Mouse (Mus musculus) Muller cell, postnatal 12 days (primary cell): ENCODE results near the gene Wt1.

Source experiments
- DNase-seq: peaks from one replicate; pipeline ENCODE4 v3.0.0-alpha.2; 2015; ENCODE audit errors: inconsistent ontology term

Wt1 gene

DNA sequence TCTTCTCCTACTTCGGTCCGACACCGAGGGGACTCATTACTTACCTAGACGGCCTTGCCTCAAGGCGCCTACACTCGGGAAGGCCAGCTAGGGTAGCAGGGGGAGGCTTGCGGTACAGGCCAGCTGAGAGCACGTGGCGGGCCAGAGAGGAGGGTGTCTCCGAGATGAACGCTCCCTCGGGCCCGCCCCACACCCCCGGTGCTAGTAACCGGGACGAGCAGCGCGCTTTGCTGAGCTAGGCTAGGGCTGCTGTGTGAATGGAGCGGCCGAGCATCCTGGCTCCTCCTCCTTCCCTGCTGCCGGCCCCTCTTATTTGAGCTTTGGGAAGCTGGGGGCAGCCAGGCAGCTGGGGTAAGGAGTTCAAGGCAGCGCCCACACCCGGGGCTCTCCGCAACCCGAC, at the start of gene Wt1:
Wt1 (plus strand) TSS at position 251 of the 400 bp plus-strand sequence.
- DNase-seq: no peak

DNA sequence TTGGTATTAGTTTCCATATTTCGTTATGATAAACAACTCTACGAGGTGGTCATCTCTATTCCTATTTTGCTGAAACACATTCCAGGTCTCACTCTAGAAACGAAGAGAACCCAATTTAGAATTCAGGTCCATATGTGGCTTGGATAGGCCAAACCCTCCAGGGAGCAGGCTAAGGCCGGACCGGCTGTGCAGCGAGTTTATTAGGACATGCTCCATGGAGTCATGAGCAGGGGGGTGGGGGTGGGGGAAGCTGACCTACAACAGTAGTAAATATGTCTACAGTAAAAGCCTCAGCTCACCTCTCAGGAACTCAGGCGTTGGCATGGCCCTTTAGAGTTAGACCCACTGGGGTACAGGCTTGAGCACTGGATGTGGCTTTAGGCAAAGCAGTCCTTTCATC, 49.2 kb upstream of the Wt1 start:
- DNase-seq: no peak

GRCm38 (mm10) chr2:105082256-105082790, 44.0 kb upstream of the Wt1 start:
- DNase-seq: no peak

GRCm38 (mm10) chr2:105084035-105084434, 42.3 kb upstream of the Wt1 start:
- peak; percentile 96 for DNase-seq

DNA sequence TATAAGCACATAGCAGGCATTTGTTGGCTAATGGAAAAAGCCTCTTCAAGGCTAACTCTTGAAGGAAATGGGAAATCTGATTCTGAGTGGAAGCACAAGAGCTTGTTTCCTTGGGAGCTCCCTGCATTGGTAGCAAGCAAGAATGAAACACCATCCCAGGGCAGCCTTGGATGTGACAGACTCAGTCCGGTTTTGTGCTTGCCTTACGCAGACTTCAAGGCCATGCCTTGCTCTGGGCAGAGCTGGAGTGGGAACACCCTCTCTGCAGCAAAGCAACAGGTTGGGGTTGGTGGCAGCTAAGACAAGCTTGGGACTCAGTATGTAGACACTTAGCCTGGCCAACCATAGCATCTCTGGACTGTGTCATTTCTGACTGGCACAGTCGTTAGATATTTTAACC, 40.2 kb upstream of the Wt1 start:
- no peak for DNase-seq

DNA sequence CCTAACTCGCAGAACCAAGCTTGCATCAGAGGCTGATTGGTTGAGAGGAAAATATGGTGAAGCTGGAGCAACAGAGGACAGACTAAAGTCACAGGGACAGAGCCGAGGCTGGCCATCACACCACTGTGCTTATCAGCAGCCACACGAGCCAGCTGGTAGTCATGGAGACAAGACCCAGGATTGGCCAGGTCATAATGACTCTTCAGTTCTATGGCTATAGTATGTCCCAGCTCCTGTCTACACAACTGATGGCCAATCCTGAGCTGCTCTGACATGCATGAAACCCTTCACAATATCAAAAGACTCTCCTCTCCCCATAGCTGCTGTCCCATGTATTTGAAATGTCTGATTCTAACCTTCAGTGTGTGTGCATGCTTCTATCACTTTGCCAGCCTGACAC, 38.3 kb upstream of the Wt1 start:
- DNase-seq: no peak

DNA sequence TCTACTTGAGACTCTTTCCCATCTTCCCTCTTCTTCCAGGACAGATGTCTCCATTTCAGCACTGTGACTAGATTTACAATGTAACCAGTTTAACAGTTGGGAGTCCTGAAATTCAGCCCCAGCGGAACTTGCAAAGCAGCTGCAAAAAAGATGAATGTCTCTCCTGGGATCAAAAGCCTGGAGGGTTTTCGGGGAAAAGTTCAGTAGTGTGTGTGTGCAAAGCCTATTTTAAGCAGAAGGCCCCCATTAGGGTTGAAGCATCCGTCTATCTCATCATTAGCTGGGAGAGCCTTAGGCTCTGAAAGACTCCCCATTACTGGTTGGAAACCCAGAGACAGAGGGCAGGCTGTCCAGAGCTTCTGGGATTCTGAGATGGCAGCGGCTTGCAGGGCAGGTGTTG, 37.2 kb upstream of the Wt1 start:
- no peak for DNase-seq

DNA sequence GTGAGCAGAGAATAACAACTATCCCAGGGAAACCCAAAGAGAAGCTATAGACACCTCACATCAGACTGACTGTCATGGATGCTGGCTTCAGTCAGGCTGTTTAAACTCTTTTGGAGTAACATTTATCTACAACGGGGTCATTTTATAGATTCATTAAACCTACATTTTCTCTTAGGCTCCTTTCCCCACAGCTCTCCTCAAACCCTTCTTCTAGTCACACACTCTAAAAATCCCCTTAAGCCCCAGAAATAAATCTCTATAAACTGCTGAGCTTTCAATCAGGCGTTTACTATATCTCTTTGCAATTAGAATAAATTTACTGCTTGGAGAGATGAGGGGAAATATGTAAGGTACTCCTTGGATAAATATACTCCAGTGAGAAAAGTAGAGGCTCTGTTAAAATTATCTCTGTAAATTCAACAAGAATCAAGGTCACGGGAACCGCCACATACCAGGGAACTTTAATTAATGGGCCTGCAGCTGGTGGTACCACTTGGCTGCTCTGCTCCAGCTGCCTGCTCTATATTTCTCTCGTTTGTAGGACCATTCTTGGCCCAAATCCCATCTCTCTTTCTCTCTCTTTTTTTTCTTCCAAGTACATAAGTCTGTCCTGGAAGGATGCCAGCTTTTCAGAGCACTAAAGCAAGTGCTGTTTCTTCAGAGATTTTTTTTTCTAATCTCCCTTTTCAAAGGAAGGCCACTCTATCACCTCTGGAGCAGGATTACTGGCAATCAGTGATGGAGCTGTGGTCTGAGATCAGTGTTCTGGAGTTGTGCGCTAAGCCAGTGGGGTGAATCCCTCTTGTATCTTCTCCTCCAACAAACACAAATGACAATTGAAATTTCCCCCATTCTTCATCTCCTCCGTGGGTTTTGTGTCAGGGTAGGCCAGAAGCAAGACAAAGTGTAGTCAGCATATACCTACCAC, 36.5 kb upstream of the Wt1 start:
- DNase-seq: peak; percentile 50

DNA sequence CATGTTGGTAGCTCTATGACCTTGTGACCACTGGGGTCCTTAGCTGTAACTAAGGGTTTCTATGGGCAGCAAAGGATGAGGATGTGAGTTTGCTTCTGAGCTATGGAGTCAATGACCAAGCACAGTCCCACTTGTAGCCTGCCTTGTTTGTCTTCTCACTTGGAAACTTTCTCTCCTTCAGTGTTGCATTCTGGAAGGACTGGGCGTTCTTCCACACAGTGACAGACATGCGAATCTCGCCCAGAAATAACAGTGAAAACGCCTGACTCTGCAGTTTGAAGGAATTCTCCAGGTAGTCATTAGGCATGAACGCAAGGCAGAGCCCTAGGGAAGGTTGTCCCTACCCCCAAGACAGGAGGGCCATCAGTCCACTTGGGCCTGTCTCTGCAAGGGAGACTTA, 35.3 kb upstream of the Wt1 start:
- DNase-seq: no peak

GRCm38 (mm10) chr2:105091718-105092117, 34.6 kb upstream of the Wt1 start, which contains the start of gene Gm11060:
Gene Gm11060 (plus strand): TSS chr2:105092018.
- DNase-seq: no peak

GRCm38 (mm10) chr2:105097294-105097953, 28.9 kb upstream of the Wt1 start:
- no peak for DNase-seq

DNA sequence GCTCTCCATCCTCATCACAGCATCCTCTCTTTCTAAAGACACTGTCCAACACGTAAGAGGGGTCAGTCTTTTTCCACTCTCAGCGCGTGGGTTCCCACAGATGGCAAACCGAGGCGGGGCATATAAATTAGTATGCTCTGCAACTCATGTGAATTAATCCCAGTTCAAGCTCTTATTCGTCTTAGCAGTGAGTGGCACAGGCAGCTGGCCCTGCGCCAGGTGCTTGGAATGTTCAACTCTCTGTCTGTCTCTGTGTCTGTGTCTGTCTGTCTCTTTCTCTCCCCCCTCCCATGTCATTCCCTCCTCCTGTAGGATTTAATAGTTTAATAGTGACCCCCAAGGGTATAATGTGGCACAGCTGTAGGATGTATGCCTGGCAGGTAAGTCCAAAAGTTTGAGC, 26.9 kb upstream of the Wt1 start:
- peak; percentile 24 for DNase-seq

GRCm38 (mm10) chr2:105100541-105100940, 25.8 kb upstream of the Wt1 start:
- no peak for DNase-seq

DNA sequence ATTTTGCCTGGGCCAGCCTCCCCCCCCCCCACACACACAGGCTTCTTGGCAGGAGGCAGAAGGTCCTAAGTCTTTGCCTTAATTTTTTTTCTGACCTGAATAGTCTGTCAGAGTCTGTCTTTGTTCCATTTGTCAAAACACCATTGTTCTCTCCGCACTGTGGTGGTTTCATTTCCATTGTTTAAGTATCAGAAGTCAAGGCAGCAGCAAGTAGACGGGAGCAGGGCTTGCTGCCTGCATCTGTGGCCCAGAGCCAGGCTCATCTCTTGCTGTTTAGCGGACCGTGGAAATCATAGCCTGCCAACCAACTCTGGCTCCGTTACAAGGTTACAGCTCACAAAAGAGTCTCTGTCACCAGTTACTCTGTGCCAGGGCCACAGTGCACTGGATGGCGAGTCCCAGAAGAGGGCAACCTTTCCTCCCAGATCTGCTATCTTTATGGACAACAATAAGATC, 17.6 kb upstream of the Wt1 start:
- DNase-seq: peak; percentile 94

DNA sequence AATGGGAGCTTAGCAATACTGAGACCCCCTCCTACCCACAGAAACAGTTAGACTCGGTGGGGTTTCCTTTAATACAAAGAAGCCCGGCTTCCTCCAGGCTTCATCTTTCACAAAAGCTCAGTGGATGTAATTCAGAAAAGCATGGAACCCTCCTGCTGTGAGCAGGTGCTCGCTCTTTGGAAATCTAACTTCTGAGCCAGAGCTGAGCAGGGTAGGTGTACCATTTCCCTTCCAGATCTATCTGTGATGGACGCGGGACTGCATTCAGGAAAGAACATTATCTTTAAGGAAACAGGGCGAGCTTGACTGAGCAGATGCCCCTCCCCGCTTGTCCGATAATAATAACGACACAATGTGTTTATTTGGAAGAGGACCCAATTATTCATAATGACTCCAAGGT, 12.3 kb upstream of the Wt1 start:
- DNase-seq: no peak

GRCm38 (mm10) chr2:105117669-105118068, 8.7 kb upstream of the Wt1 start:
- DNase-seq: no peak

GRCm38 (mm10) chr2:105122216-105122615, 4.1 kb upstream of the Wt1 start:
- no peak for DNase-seq

DNA sequence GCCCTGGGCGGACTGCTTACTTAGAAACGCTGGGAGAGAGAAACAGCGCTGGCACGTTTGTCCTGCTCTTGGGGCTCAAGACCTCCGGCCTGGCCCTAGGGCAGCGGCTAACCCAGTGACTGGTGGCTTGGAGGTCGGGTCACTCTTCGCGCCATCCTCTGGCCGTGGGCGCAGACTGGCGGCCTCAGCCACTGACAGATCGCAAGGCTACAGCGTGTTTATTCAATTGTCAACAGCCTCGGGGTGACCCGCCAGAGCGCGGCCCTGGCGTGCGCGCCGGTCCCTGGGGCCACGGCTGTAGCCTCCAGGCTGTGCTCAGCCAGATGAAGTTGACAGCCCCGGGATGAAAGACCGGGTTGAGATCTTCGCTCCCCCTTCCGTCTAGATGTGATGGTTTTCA, 3.4 kb upstream of the Wt1 start:
- peak; percentile 48 for DNase-seq

DNA sequence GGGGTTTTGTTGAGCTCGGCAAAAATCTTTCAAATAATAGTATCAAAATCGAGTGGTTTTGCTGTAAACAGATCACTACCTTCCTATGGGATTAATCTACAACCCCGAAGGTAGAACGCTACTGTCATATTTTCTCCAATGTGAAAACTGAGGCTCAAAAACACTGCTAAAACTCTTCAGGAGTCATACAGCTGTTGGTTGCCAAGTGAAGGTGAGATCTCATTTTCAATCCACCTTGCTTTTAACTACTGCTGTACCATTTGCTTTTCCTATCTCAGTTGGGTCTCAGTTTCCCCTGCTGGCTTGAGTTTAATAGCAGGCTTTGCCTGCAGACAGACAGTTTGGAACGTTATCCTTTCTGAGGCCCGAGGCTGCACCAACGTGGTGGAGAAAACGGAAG, 2.9 kb upstream of the Wt1 start:
- no peak for DNase-seq

DNA sequence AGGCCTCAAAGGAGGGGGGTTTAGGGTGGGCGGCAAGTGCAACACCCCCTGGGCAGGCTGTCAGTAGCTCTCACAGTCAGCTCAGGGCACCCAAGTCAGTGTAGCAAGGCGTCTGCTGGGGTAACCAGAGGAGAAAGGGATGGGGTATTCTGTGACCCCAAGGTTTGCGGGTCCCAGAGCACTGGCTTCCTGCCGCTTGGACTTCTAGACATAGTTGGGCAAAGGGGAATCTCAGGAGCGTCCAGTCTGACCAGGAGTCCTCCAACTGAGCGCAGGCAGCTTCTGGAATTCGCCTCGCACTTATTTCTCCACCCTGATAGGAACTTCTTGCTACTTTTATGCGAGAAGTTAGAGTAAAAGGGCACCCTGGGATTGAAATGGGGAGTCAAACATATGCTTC, 2.4 kb upstream of the Wt1 start:
- DNase-seq: no peak

GRCm38 (mm10) chr2:105124391-105124790, 1.9 kb upstream of the Wt1 start:
- no peak for DNase-seq

DNA sequence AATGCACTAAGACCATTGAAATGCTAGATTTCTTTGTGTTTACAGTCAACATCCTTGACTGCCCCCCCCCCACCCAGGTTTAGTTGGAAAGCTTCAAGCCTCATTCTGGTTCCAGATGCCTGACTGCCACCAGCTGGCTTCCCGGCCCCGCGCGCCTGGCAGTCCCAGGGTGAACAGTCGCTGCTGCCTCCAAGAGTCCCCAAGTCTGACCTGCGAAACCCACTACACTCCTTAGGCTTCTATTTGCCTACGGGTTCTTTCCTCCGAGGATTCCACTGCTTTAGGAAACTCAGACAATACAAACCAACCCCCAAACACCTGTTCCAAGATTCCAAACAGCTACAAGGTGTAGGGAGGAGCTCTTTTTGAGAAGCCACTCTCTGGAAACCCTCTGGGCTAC, 1.1 kb upstream of the Wt1 start:
- no peak for DNase-seq

DNA sequence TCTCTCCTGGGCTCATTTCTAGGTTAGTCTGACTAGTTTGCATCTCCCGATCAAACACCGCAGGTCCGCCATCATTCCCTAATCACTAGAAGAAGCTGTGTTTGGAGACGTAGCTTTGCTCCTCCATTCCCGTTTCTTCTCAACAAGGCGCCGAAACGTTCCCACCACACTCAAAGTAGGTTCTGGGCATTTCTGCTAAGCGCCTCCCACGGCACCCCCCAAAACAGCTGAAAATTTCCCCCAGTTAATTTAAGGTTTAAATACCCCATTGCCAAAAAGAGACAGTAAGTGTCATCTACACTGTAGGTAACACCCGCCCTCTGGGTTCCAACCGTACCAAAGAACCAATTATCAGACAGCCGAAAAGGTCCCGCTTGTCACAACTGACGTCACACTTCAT, 688 bp upstream of the Wt1 start:
- no peak for DNase-seq
